Mouse (Mus musculus) kidney, embryonic 14.5 days (tissue): ENCODE measurements around the gene S100a13. TPM values are rescaled to one million over a fixed set of nuclear protein-coding genes. Genes with fewer than 3 reads are reported as not detected.

Experiments used
- ATAC-seq: fragments of 200-750 bp; cut with Nextera tagmentation; 2 replicates; pipeline ENCODE4 v1.8.0; 2017; ENCODE audit warnings: moderate number of reproducible peaks, mild to moderate bottlenecking, moderate TSS enrichment, moderate library complexity; ENCODE audit not compliant: low FRiP score, low TSS enrichment
- H3K27ac ChIP-seq: fragments of 300-500 bp; sonication (generic); 2 replicates; pipeline ENCODE4 v1.5.1; 2014; ENCODE audit warnings: low read depth, mild to moderate bottlenecking, low read length, moderate library complexity, mixed read lengths
- H3K27me3 ChIP-seq: fragments of 300-500 bp; sonication (generic); 2 replicates; pipeline ENCODE4 v1.6.1; 2014; ENCODE audit warnings: mild to moderate bottlenecking, low read length; ENCODE audit not compliant: control insufficient read depth, insufficient read depth
- H3K36me3 ChIP-seq: fragments of 300-500 bp; sonication (generic); 2 replicates; pipeline ENCODE4 v1.6.1; 2014; ENCODE audit warnings: low read length, mixed read lengths; ENCODE audit not compliant: control insufficient read depth, insufficient read depth
- H3K4me1 ChIP-seq: fragments of 300-500 bp; sonication (generic); 2 replicates; pipeline ENCODE4 v1.6.1; 2014; ENCODE audit warnings: low read length, mixed read lengths; ENCODE audit not compliant: control insufficient read depth, insufficient read depth
- H3K4me2 ChIP-seq: fragments of 300-500 bp; sonication (generic); replicated peaks from 2 replicates; pipeline ENCODE4 v1.6.1; 2014; ENCODE audit warnings: low read depth, mild to moderate bottlenecking, low read length
- H3K4me3 ChIP-seq: fragments of 300-500 bp; sonication (generic); 2 replicates; pipeline ENCODE4 v1.5.1; 2014; ENCODE audit warnings: mild to moderate bottlenecking, low read length
- H3K9ac ChIP-seq: fragments of 300-500 bp; sonication (generic); 2 replicates; pipeline ENCODE4 v1.6.1; 2014; ENCODE audit warnings: low read depth, mild to moderate bottlenecking, low read length, moderate library complexity
- H3K9me3 ChIP-seq: fragments of 300-500 bp; sonication (generic); 2 replicates; pipeline ENCODE4 v1.6.1; 2016; ENCODE audit warnings: low read length; ENCODE audit not compliant: control insufficient read depth
- WGBS: fragments of 180-500 bp; shearing (Covaris S2); extraction: QIAGEN DNeasy Blood & Tissue Kit; methylation state at CpG from one replicate; pipeline ENCODE4 v1.1.7; 2014; 5-methylcytosine and 5-hydroxymethylcytosine counted together
- polyA plus RNA-seq: library from polyadenylated mRNA; unstranded; fragments of >200 nt; fragmentation: Nextera tagmentation; extraction: Ambion mirVana; gene quantifications from 2 replicates; pipeline ENCODE4 v1.2.1, GENCODE M21; 2014

The S100a13 gene
- polyA plus RNA-seq, 1 experiment from 2014 or later, result 30.2 TPM

DNA sequence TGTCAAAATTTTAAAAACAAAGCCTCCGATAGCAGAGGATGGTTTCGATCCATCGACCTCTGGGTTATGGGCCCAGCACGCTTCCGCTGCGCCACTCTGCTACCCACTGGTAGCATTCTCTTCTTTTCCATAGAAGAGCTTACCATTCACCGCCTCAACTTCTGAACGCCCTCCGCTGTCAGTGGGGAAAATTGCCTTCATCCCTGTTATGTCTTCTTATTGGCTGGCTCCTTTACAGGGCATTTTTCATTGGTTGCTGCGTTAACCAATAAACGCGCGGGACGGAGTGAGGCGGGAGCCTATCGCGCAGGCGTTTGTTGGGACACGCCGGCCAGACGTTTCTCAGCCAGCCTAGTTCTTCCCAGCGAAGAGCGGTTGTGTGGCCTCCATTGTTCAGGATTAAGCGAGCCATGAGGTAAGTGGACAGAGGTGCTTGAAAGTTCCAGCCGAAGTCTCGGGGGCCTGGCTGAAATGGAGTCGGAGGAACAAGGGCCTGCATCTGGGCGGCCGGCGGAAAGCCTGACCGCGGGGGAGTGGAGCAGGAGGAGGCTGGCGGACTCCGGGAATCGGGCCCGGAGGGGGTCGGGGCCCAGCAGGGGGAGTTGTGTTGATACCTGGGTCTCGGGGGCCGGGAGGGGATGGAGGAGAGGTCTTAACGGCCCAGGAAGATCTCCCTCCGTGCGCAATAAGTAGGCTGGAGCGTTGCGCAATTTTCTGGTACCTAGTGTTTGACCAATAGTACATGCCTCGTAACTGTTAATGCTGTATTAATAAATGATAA is 38.2 kb upstream of the S100a13 start, which contains the start of gene Ilf2:
Gene Ilf2, plus strand, starts transcription at position 296 of the 781 bp plus-strand sequence.
- peak; percentile 99 for ATAC-seq
- WGBS, result under 1% methylated on average over 45 of the region's 45 CpGs

DNA sequence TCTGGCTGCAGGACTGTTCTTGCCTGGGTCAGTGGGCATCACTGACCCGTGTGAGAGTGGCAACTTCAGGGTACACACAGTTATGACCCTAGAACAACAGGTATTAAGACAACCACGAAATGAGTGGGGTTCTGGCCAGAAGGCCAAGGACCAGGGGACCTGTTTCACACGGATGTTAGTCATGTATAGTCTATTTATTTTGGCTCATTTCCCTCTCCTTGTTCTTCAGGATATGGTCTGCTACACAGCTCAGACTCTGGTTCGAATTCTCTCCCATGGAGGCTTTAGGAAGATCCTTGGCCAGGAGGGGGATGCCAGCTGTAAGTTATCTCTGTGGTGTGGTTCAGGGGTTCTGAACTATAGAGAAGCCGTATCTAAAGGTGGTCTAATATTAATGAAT is 27.2 kb upstream of the S100a13 start:
- 48% methylated on average over 5 of the region's 5 CpGs for WGBS
- no peak overlapping the region for H3K4me2 ChIP-seq
- H3K27me3 ChIP-seq, result no peaks in the 10 kb centered on the region
- no peak overlapping the region for H3K4me3 ChIP-seq
- H3K27ac ChIP-seq, result no peak overlapping the region
- ATAC-seq, result no peak
- peaks cover 6% of the 10 kb centered on the region for H3K4me1 ChIP-seq
- no peaks in the 10 kb centered on the region for H3K9me3 ChIP-seq
- H3K9ac ChIP-seq, result no peak overlapping the region
- peaks cover 72% of the 10 kb centered on the region for H3K36me3 ChIP-seq

More for the DNA sequence above, 38.2 kb upstream of the S100a13 start, which contains the start of gene Ilf2:
- H3K4me2 ChIP-seq, result peak within 1 kb of the TSS; percentile 81
- H3K4me1 ChIP-seq, result peaks cover 10% of the 10 kb centered on the region
- H3K4me3 ChIP-seq, result peak within 1 kb of the TSS; percentile 94
- peak within 1 kb of the TSS; percentile 94 for H3K27ac ChIP-seq
- H3K9ac ChIP-seq, result peak within 1 kb of the TSS; percentile 92
- H3K9me3 ChIP-seq, result no peaks in the 10 kb centered on the region
- H3K27me3 ChIP-seq, result no peaks in the 10 kb centered on the region
- H3K36me3 ChIP-seq, result peaks cover 31% of the 10 kb centered on the region

DNA sequence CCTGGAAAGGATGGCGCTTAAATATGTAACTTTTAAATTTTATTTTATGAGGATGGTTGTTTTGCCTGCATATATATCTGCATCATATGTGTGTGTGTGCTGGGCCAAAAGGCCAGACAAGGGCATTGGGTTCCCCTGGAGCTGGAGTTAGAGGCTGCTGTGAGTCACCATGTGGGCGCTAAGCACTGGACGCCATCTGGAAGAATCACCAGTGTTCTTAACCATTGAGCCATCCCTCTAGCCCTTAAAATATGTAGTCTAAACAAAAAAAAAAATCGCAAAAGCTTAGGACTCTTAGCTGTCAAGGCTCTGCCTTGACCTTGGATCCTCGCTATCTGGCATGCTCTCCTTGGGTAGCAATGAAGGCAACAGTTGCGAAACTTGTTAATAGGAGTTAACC is 25.7 kb upstream of the S100a13 start:
- Histone ChIP-seq H3K27ac (no peak overlapping the region), H3K4me2 (no peak overlapping the region), H3K36me3 (peaks cover 56% of the 10 kb centered on the region), H3K9me3 (no peaks in the 10 kb centered on the region), H3K4me3 (no peak overlapping the region), H3K27me3 (no peaks in the 10 kb centered on the region), H3K4me1 (peaks cover 6% of the 10 kb centered on the region), H3K9ac (no peak overlapping the region)
- ATAC-seq, result no peak
- WGBS, result 85% methylated on average over 6 of the region's 6 CpGs

DNA sequence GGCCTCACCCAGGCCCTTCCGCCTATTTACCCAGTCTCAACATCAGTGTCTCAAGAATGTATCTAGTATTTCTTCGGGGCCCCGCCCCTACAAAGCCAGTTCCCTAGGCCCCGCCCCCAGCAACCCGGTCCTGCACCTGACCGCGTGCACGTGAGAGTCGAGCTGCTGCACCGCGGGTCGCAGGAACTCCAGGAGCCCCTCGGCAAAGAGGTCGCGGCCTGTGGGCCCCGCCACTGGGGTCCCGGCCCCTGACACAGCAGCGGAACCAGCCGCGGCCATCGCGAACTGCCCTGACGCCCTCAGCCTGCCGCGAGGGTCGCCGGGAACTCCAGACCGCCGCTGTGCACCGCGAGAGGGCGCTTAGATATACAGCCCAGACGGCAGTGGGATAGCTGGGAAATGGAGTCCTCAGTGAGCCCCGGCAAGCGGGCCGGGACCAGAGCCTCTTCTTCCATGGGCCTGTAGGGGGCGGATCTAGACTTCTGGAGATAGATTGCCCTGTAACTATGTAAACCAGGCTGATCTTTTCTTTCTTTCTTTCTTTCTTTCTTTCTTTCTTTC is 23.5 kb upstream of the S100a13 start, which contains the start of gene Snapin:
Gene Snapin, minus strand, starts transcription at position 338 of the 561 bp plus-strand sequence.
- ATAC-seq, result peak; percentile 99
- Histone ChIP-seq H3K4me1 (peaks cover 6% of the 10 kb centered on the region), H3K9ac (peak within 1 kb of the TSS; percentile 77), H3K27me3 (no peaks in the 10 kb centered on the region), H3K4me2 (peak within 1 kb of the TSS; percentile 61), H3K9me3 (no peaks in the 10 kb centered on the region), H3K36me3 (peaks cover 40% of the 10 kb centered on the region), H3K4me3 (peak within 1 kb of the TSS; percentile 77), H3K27ac (peak within 1 kb of the TSS; percentile 67)
- under 1% methylated on average over 37 of the region's 37 CpGs for WGBS

DNA sequence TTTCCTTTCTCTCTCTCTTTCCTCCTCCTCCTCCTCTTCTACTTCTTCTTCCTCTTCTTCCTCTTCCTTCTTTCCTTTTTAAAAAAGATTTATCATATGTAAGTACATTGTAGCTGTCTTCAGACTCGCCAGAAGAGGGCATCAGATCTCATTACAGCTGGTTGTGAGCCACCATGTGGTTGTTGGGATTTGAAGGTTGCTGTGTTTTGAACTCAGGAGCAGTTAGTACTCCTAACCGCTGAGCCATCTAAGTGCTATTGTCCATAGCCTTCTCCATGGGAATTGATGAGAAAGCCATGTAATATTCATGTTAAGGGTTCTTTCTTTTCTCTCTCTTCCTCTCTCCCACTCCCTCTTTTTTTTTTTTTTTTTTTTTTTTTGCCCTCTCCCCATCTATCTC is 22.9 kb upstream of the S100a13 start:
- Histone ChIP-seq H3K4me2 (no peak overlapping the region), H3K36me3 (peaks cover 40% of the 10 kb centered on the region), H3K4me3 (no peak overlapping the region), H3K27me3 (no peaks in the 10 kb centered on the region), H3K4me1 (peaks cover 6% of the 10 kb centered on the region), H3K9ac (no peak overlapping the region), H3K9me3 (no peaks in the 10 kb centered on the region), H3K27ac (no peak overlapping the region)
- 40% methylated on average over 2 of the region's 2 CpGs for WGBS
- ATAC-seq, result no peak

DNA sequence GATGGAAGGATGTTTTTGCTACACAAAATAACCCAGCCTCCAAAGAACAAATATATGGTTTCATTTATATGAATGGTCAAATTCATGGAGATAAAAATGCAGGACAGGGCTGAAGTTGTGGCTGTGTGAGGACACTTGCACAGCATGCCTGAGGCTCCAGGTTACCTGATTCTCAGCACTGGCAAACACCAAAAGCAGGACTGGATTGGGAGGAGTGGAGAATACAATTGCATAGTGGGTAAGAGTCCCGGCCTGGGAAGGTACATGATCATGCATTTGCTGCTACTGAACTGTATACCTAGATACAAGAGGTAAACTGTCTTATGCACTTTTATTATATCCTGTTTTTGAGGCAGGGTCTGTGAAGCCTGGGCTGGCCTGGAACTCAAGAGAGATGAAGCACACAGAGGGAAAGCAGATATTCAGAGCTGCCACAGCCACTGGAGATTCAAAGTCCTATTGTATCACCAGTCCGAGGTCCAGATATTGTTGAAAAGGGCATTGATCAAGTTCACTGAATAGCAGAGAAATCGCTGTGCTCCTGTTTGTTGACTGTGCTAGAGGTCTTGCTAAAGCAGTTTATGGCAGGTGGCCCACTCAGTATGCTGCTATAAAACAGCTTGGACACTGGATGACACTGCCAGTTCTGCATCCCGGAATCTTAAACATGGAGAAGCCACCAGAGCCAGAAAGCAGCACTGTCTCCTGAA is 20.2 kb upstream of the S100a13 start:
- Histone ChIP-seq H3K4me2 (no peak overlapping the region), H3K27me3 (no peaks in the 10 kb centered on the region), H3K9ac (no peak overlapping the region), H3K4me3 (no peak overlapping the region), H3K9me3 (no peaks in the 10 kb centered on the region), H3K4me1 (peaks cover 6% of the 10 kb centered on the region), H3K27ac (no peak overlapping the region), H3K36me3 (peaks cover 42% of the 10 kb centered on the region)
- no peak for ATAC-seq
- 62% methylated on average over 4 of the region's 4 CpGs for WGBS

DNA sequence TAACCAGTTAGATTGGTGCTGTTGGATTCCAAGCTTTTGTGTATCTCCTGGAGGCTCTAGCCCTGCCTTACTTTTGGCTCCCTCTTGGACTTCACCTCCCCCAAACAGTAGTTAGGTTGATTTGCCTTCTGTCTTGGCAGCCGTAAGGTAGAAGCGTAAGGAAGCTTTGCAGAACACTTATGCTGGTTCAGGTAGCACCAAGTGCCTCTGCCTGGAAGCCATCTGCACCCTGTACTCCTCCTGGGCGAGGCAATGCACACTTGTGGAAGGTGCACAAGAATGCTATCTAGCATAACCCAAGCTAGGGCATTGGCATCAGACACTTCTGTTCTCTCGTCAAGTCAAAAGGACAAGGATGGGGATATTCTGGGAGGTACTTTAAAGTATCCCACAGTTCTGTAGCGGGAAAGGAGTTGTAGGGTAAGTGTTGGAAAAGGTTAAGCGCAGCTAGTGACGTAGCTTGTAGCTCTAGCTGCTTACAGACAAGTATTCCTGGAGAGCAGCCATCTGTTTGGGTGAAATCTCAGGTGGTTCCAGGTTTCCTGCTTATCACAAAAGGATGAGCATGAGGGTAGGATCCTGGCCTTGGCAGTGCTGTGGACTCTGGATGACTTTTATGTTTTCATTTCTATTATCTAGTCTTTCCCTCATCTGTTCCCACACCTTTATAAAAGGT is 18.2 kb upstream of the S100a13 start:
- Histone ChIP-seq H3K27me3 (no peaks in the 10 kb centered on the region), H3K27ac (no peak overlapping the region), H3K4me1 (no peaks in the 10 kb centered on the region), H3K9ac (no peak overlapping the region), H3K4me3 (no peak overlapping the region), H3K9me3 (no peaks in the 10 kb centered on the region), H3K36me3 (peaks cover 54% of the 10 kb centered on the region), H3K4me2 (no peak overlapping the region)
- WGBS, result 90% methylated on average over 7 of the region's 7 CpGs
- no peak for ATAC-seq

DNA sequence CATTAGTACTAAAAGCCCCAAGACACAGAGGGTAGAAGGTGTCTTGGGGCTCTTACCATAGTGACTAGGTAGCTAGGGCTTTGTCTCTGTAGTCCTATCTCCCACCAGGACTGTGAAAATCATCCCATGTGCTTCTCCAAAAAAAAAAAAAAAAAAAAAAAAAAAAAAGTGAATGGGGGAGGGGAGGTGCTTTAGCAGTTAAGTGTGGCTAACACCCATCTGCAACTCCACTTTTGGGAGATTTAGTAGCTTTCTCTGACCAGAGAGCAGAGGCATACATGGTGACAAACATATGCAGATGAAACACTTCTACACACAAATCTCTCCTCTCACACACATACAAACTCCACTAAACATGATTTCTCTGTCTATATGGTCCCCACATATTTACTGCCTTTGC is 16.6 kb upstream of the S100a13 start:
- H3K27me3 ChIP-seq, result no peaks in the 10 kb centered on the region
- ATAC-seq, result no peak
- H3K9me3 ChIP-seq, result no peaks in the 10 kb centered on the region
- peaks cover 70% of the 10 kb centered on the region for H3K36me3 ChIP-seq
- no peaks in the 10 kb centered on the region for H3K4me1 ChIP-seq
- H3K4me3 ChIP-seq, result no peak overlapping the region
- H3K4me2 ChIP-seq, result no peak overlapping the region
- H3K9ac ChIP-seq, result no peak overlapping the region
- no peak overlapping the region for H3K27ac ChIP-seq
